Mouse (Mus musculus) heart, postnatal 14 days (tissue): Measurements from ENCODE around the gene Pinlyp. TPM values are rescaled to one million over a fixed set of nuclear protein-coding genes. Genes with fewer than 3 reads are reported as not detected.

Experiments used
- DNase-seq, 2 experiments: peaks; one replicate each; pipeline ENCODE4 v3.0.0; 2021 to 2022
- intact Hi-C: fragments of 180-260 bp; cut with DNase I; formaldehyde crosslinking; loops from one replicate; pipeline ENCODE4 v1.15.1; 2025
- long read RNA-seq, 2 experiments: library from polyadenylated mRNA; stranded (forward); transcript quantifications; one replicate each; pipeline ENCODE4 v2.0.0; 2021
- total RNA-seq, 2 experiments: library from RNA; stranded (reverse); gene quantifications; 2 replicates each; pipeline ENCODE4 v1.2.3; 2021

Pinlyp gene
- total RNA-seq: not detected
- long read RNA-seq, experiment 1: 0 reads
- long read RNA-seq, experiment 2: 0 reads

DNA sequence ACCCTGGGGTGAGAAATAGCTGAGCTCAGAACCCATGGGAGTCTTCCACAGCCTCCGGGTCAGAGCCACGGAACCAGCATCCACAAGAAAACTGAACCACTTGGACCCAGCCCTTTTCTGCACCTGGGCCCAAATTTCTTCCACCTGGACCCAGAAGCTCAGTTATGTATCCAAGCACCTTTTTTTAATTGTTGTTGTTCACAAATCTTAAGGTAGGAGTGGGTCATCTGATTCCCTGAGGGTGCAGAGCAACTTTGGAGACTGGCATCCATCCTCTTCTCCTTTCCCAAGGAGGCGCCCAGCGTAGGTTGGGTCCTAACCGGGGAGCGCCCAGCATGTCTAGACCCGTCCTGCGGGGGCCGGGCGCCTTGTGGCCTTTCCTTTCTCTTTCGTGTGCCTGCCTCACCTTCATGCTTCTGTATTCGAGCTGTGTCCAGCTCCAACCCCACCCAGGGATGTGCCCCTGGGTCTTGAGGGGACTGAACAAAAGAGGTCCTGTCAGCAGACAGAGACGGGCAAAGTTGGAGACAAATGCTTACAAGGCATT lies at the start of gene Pinlyp, which contains the start of gene Xrcc1:
TSS of gene Pinlyp (minus strand) at position 51 of the 547 bp plus-strand sequence.
TSS of gene Xrcc1 (plus strand) at position 222 of the 547 bp plus-strand sequence.
- intact Hi-C loops: loop anchor here (5.0 kb wide), 1 partner anchor 46 kb away; no protein-coding TSS in a partner anchor
- DNase-seq: no peak

DNA sequence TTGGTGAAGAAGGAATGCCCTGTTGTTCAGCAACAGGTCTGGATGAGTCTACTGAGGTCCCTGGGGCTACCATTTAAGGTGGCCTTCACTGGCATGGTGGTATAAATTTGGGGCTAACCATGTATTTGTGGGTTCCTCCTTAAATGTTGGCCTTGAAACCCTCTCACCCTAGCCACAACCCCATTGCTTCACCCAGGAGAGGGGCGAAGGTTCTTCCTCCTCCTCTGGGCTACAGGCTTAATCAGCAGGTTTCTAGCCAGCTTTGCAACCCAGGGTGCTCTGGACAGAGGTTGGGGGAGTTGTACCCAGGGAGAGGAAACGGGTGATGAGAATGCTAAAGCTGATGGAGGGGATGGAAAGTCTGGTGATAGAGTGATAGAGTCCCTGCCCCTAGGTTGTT lies 49.5 kb upstream of the Pinlyp start:
- intact Hi-C loops: no loop called here
- no peak for DNase-seq

DNA sequence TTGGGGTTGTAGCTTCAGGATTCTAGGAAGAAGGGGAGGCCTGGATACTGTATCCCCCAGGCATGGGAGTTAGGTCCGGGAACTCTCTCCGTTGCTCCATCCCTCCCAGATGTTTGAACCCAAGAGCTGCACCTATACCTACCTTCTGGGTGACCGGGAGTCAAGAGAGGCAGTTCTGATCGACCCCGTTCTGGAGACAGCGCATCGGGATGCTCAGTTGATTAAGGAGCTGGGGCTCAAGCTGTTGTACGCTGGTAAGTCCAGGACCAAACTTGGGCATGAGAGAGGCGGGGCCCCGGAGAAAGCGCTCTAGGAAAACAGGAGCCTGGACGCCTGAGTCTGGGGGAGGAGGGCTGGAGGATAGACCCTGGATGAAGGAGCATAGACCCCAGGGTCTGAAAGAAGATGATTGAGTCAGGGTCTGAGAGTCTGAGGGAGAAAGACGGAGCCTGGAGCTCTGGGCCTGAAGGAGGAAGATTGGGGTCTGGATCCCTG lies 48.4 kb upstream of the Pinlyp start:
- intact Hi-C loops: loop anchor here (5.0 kb wide), 1 partner anchor 47 kb away; the partner anchor contains the start of genes Pinlyp and Xrcc1
- no peak for DNase-seq

DNA sequence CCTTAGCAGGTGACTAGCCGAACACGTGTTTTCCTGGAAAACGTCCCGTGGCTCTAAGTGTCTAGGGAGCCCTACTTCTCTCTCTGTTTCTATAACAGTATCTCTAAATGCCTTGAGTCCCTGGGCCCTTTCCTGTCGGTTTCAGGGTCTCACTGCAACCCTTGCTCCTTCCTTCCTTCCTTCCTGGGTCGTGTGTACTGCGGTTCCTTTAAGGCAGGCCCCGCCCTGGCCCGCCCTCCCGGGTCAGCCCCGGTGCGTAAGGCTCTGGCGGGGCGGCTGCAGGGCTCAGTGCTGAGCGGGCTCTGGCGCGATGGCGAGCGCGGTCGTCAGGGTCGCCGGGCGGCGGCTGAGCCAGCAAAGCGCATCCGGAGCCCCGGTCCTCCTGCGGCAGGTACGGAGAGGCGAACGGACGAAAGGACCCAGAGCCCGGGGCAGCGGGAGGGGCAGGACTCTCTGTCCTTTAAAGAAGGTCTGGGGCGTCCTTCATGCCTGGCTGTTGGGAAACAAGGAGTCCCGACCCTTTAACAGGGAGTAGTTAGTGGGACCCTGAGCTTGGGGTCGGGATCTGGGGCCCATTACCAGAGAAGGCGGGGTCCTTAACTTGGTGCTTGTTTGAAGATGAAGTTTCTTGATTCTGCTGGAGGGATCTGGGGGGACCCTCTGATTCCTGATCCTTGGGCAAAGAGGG lies 47.8 kb upstream of the Pinlyp start:
- peak; percentile 81 for DNase-seq
- intact Hi-C loops: loop anchor here (5.0 kb wide), 1 partner anchor 46 kb away; the partner anchor contains the start of genes Pinlyp and Xrcc1

DNA sequence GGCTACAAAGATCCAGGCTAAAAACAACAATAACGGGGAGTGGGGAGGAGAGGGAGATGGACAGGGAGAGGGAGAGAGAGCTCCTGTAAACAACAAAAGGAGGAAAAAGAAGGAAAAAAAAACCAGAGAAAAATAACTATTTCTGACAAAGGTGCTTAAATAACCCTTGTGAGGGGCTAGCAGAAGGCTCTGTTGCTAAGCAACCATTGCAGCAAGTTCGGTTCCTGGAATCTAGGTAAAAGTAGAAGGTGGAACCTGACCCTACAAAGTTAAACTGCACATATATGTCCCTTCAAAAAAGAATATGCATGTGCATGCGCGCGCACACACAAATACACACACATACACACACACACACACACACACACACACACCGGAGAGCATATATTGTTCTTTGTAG lies 46.9 kb upstream of the Pinlyp start:
- intact Hi-C loops: loop anchor here (5.0 kb wide), 1 partner anchor 45 kb away; the partner anchor contains the start of genes Pinlyp and Xrcc1
- DNase-seq: no peak

DNA sequence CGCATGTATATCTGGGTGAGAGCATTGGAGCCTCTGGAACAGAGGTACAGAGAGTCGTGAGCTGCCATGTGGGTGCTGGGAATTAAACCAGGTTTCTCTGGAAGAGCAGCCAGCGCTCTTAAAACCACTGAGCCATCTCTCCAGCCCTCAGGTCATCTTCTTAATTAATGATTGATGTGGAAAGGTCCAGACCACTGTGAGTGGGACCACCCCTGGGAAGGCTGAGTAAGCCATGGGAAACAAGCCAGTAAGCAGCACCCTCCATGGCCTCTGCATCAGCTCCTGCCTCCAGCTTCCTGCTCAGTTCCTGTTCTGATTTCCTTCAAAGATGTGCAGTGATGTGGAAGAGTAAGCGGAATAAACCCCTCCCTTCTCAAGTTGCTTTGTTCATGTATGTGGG lies 46.2 kb upstream of the Pinlyp start:
- DNase-seq: no peak
- intact Hi-C loops: loop anchor here (5.0 kb wide), 1 partner anchor 45 kb away; the partner anchor contains the start of genes Pinlyp and Xrcc1

DNA sequence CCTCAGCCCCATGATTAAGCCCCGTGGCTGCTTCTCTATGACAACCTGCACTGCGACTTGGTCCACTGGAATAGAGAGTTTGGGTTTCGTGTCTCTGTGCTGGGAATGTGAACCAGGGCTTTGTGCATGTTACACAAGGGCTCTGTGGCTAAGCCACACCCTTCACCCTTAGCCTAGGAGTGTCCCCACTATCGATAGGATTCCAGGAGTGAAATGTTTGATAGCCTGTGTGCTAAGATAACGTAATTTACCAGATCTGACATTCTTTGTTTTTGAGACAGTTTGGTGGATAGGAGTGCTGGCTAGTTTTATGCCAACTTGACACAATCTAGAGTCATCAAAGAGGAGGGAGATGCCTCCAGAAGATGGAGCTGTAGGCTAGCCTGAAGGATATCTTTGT lies 45.8 kb upstream of the Pinlyp start:
- DNase-seq: no peak
- intact Hi-C loops: loop anchor here (5.0 kb wide), 1 partner anchor 44 kb away; the partner anchor contains the start of genes Pinlyp and Xrcc1

DNA sequence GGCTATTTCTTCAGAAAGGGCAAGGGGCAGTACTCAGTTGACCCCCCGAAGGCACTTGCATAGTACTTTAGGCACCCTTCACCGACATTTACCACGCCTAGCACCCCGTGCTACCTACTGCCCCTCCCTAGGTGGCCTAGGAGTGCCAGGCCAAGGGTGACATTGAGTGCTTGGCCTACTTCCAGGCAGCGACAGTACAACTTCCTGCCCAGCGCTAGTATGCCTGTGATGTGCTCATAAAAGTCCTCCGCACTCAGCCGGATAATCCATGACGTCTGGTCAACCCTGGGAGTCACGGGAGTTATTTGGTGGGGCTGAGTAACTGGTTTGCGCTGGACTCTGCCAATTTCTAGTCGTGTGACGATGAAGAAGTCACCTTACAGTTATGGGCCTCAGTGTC lies 42.4 kb upstream of the Pinlyp start:
- peak; percentile 40 to 54 for DNase-seq
- intact Hi-C loops: no loop called here

DNA sequence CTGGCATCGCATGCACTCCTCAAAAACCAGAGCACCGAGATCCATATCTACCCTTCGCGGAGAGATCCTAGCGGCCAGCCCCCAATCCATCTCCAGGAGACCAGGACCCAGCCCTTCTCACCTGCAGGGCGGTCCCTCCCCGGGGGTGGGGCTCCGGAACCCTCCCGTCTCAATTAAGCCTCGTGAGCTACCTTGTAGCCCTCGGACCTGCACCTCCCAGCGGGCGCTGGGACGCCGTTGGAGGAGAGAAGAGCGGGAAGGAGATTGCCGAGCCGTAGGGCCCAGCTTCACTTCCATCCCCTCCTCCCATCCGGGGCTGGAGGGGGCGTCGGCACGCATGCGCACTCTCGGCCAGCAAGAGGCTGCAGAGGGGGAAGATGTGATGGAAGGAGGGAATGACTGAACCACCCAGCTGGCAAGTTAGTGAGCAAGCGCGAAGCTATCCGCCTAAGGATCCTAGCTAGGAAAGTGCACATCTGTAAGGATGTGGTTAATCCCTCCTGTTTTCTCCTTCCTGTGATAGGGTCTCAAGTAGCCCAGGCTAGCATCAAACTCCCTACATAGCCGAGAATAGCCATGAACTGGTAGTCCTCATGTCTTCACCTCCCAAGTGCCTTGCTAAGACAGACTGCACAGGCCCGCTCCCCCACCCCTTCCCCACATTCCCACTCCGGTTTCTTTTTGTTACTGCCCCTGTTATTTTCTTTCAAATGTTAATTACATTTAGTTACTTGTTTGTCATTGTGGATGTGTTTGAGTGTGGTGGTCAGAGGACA lies 41.6 kb upstream of the Pinlyp start, which contains the start of the genes Ethe1 and Zfp575:
TSS of gene Ethe1 (plus strand) at position 214 of the 776 bp plus-strand sequence.
TSS of gene Zfp575 (minus strand) at position 312 of the 776 bp plus-strand sequence.
- DNase-seq: peak; percentile 70 to 71
- intact Hi-C loops: no loop called here

DNA sequence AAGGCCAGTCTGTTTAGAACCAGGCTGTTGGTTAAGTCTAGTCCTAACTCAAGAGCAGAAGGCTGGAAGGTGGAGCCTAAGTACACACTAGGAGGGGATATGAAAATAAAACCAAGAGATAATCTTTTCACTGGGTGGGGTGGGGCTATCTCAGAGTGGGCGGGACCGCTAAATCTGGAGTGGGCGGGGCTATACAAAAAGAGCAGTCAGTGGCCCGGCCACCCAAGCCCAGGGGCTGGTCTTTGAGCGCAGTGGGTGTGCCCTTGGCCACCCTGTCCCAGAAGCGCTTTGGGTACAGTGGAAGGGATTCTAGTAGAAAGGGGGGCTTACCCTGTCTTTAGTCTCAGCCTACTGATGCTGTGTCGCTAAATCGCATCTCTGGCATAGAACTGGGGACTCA lies 40.9 kb upstream of the Pinlyp start:
- intact Hi-C loops: no loop called here
- DNase-seq: no peak

DNA sequence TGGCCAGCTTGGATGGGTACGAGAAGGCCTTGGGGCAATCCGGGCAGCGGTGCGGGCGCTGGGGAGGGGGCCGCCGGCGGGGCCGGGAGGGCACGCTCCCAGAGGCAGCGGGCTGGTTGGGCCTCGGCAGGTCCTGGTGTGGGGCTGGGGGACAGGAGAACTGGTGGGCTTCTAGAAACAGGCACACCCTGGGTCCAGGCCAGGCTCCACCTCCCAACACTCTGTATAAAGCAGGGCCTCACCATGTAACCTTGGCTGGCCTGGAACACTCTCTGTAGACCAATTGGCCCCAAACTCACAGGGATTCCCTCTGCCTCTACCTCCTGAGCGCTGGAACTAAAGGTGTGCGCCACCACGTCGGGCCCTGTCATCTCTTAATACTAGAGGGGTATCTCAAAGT lies 40.1 kb upstream of the Pinlyp start:
- DNase-seq: no peak
- intact Hi-C loops: loop anchor here (2.0 kb wide), 1 partner anchor 17 kb away; no protein-coding TSS in a partner anchor

DNA sequence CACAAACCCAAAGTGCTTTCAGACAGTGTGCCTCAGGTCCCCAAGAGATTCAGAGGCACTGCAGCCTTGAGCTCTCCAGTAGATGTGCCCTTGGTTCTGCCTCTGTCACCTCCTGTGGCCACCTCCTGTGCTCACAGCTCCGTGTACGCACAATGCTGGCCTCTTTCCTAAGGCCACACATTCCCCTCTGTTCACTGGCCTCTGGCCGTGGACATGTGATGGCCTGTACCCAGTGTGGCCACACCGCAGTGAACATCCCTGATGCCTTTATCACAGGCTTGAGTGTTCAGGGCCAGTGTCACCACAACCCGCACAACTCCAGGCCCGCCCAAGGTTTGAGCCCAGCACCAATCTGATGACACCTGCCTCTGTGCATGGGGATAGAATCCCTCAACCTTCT lies 39.0 kb upstream of the Pinlyp start:
- intact Hi-C loops: loop anchor here (2.0 kb wide), 1 partner anchor 16 kb away; no protein-coding TSS in a partner anchor
- no peak for DNase-seq

DNA sequence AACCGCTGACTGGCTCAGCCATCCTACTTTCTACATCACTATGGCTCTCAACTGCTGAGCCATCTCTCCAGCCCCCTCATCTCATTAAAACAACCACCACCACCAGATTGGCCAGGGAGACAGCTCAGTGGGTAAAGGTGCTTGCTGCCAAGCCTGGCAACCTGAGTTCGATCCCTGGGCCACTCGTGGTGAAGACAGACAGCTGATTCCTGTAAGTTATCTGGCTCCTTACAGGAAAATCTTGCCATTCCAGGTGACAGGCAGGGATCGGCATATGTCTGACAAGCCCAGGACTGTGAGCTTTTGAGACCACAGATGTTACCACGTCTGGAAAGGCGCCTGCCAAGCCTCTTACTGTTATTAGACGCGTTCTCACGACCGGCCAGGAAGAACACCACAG lies 31.9 kb upstream of the Pinlyp start:
- DNase-seq: no peak
- intact Hi-C loops: no loop called here

DNA sequence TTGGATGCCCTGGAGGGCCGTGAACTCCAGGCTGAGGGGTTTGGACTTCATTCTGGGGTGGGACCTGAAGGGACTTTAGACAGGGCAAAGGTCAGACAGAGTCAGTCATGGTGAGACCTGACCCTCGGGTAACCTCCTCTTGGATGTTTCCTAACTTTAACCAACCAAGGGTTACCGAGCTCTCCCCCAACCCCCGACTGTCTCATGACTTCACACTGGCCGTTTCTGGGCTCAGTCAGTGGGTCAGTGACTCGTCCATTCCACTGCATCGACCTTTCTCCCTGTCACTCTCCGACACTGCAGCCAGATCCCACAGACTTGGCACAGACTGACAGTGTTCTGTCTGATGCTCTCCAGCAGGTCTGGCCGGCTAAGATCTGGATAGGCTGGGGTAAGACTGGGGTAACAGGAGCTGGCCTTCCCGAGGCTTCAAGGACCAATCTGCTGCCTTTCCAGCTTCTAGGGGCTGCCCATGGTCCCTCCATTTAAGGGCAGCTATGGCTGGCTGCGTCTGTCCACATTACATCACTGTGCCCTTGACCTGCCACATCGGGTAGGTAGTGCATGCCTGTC lies 28.4 kb upstream of the Pinlyp start:
- intact Hi-C loops: no loop called here
- no peak for DNase-seq

DNA sequence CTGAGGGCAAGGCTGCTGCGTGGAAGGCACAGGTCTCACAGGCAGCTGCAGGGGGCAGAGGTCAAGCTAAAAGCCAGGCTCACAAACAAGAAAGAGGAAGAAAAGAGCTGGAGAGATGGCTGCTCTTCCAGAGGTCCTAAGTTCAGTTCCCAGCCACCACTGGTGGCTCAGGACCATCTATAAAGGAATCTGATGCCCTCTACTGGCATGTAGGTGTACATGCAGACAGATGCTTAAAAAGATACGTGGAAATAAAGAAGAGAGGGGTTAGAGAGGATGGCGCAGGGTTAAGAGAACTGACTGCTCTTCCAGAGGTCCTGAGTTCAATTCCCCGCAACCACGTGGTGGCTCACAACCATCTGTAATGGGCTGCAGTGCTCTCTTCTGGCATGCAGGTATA lies 26.5 kb upstream of the Pinlyp start:
- intact Hi-C loops: no loop called here
- no peak for DNase-seq

DNA sequence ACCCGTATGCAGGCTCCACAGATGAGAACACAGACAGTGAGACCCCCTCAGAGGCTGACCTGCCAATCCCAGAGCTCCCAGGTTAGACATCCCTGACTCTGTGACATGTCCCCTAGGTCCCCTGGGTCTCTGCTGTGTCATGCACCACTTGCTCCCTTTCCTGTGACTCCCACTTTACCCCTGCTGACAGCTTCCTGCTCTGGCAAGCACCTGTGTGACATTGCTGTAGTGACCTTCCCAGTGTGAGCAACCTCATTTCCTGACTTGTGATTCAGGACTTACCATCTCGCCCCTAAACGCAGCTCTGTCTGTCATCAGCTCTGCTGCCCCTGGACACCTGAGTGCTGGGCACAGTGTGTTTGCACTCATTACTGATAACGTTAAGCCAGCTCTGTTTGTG lies 25.2 kb upstream of the Pinlyp start:
- DNase-seq: no peak
- intact Hi-C loops: no loop called here

DNA sequence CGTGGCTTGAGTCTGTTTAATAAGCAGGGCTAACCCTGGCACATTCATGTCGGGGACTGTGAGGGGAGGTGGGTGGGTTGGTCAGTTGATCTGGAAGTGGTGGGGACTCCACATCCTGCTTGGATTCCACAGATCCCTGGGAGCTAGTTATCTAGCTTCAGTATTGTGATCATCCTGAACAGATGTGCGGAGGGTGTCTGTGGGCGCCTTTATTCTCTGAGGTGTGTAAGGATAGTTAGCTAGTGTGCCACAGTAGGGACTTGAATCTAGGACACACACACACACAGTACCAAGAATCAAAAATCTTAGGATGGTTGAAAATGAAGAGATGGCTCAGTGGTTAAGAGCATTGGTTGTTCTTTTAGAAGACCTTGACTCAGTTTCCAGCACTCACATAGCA lies 22.6 kb upstream of the Pinlyp start:
- intact Hi-C loops: loop anchor here (2.0 kb wide), 1 partner anchor 16 kb away; no protein-coding TSS in a partner anchor
- DNase-seq: no peak

DNA sequence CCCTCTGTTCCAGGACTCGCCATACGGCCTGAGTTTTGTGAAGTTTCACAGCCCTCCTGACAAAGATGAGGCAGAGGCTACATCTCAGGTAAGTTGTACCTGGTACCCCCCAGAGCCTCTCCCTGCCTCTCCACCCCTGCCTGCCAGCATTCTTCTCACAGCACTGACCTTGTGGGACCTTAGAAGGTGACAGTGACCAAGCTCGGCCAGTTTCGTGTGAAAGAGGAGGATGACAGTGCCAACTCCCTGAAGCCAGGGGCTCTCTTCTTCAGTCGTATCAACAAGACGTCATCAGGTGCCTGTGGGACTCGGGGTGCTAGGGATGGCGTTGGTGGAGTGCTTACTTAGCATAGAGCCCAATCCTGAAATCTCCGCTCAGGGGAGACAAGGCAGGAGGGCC lies 20.3 kb upstream of the Pinlyp start:
- no peak for DNase-seq
- intact Hi-C loops: no loop called here

DNA sequence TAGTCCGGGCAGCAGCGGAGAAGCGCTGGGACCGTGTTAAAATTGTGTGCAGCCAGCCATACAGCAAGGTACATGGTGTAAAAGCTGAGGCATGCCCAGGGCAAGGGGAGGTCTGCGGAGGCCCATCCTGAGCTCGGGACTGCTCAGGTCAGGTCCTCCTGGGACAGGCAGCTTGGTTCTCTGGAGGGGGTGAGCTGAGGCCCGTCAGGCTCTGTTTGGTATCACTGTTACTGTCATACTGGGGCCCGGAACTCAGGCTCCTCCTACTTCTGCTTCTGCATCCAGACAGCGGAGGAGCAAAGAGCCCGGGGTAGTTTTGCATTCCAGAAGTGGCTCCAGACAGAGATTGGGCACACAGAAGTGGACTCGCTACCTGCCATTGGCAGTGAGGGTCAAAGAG lies 19.7 kb upstream of the Pinlyp start:
- no peak for DNase-seq
- intact Hi-C loops: loop anchor here (2.0 kb wide), 1 partner anchor 93 kb away; no protein-coding TSS in a partner anchor
